Mouse (Mus musculus): ENCODE measurements around the gene Snrpf. TPM values are rescaled to one million over a fixed set of nuclear protein-coding genes. Genes with fewer than 3 reads are reported as not detected.

Gene Snrpf
- total RNA-seq, 4 experiments from 2014 or later = 6.2 to 10.4 (median 7.7) TPM

DNA sequence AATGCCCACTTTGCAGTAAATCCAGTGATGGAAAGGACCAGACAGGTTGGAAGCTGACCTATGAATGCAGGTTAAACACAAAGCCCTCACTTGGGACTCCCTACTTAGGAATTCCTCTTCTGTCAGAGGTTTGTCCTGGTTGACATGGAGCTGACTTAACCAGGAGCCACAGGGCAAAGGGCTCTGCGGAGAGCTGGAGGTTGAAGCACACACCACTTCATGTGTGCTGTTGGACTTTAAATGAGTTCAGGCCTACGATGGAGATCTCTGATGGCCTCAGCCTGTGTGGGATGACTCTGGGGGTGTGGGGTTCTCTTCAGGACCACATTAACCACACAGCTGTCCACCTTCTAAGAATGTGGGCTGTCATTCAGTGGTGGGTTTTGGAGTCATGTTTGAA is 51.2 kb downstream of the Snrpf start:
- DNase-seq (ENCODE audit: low spot score in 2 of 2) = no peak

Other genes starting within 250 kb of the Snrpf start
- gene Lta4h, start 136.3 kb downstream of the Snrpf start, total RNA-seq (2022) = 10 to 100 TPM; 22.4 to 27.2 (median 26.6) TPM
- gene Hal, start 100.9 kb downstream of the Snrpf start, total RNA-seq (2022) = under 1 TPM in 2 of 4 experiments, not detected in 2; 0.13 to 0.51 TPM
- not detected for gene Amdhd1, start 49.7 kb downstream of the Snrpf start, total RNA-seq (2022)
- not detected for gene Ccdc38, start 49.1 kb downstream of the Snrpf start, total RNA-seq (2022)
- 1 to 10 TPM; 4.6 to 7.7 (median 6.2) TPM for gene Ntn4, start 51.0 kb upstream of the Snrpf start, total RNA-seq (2022)
- under 1 TPM in 3 of 4 experiments, not detected in 1; 0.34 to 0.67 (median 0.48) TPM for gene Usp44, start 241.8 kb upstream of the Snrpf start, total RNA-seq (2022)

All from gastrocnemius, adult 8-10 months (tissue).